Mouse (Mus musculus) hindlimb bud, embryonic 11.5 days (tissue): ENCODE data around the gene Slc22a17.
"Not testable (repeated sequence)": the region's sequence is repeated elsewhere in the genome, so short reads cannot be mapped to it uniquely, and the experiment has no call there.

Experiments used
- DNase-seq: peaks from one replicate; pipeline ENCODE4 v3.0.0-alpha.2; 2012; ENCODE audit warnings: low read depth, low spot score; ENCODE audit errors: extremely low spot score

The Slc22a17 gene

DNA sequence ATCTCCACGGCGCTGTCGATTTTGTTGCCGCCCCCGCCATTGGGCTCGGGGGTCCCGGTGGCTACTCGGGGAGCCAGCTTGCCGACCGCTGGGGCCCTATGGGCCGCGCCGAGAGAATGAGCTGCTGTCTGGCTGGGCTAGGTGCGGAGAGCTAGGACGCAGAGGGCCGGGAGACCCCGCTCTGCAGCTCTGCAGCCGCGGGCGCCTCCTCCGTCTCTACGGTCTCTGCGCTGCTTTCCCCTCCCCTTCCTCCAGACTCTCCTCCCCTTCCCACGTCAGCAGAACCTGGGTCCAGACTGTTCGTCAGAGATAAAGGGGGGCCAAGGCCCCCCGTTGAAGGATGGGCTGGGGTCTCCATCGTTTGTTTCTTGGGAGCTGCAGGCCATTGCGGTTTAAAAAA lies at the start of gene Slc22a17:
Gene Slc22a17 (minus strand): TSS at position 247 of the 400 bp plus-strand sequence.
- DNase-seq: no peak

DNA sequence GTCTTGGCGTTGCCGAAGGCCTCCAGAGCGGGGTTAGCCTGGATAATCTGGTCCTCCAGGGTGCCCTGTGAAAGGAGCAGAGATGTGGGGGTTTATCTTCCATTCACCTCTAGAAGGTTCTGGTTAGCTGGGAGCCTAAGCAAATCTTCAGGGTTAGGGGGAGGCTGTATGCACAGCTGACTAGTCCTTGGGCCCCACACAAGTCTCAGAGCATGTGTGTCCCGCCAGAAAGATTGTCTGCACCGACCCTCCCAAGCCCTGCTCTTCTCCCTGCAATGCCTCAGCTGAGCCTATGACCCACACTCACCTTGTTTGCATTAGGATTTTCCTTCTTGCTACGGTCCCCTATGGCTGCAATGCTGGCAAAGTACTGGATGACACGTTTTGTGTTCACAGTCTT lies 49.8 kb upstream of the Slc22a17 start:
- DNase-seq: no peak

DNA sequence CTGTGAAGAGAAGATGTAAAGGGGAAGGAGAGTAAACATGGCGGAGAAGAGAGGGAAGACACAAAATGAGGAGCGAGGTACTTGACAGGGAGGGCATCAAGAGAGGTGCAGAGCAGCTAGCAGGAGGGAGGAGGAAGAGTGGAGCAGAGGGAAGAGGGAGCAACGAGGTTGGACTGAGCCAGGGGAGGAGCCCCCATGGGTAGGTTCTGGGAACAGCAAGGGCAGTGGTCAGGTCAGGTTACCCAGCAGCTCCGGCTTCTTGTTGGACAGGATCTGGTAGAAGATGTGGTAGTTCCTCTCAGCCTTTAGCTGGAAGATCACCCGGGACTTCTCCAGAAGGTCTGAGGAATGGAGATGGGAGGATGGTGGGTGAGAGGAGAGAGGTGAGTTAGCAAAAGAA lies 48.6 kb upstream of the Slc22a17 start:
- DNase-seq: no peak

DNA sequence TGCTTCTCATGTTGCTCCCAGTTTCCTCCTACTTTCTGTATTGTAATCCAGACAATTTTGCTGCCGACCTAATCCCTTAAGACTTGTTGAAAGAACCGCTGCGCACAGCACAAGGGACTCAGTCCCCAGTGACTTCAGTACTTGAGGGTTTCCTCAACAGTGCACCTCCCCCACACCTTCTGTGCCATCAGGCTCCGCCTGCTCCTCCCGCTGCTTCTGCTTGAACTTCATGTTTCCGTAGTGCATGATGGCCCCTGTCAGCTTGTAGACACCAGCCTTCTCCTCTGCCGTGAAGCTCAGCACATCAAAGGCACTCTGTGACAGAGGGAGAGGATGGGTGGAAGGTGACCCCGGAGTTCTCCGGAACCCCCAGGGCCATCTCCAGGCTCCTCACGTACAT lies 47.8 kb upstream of the Slc22a17 start:
- DNase-seq: no peak

DNA sequence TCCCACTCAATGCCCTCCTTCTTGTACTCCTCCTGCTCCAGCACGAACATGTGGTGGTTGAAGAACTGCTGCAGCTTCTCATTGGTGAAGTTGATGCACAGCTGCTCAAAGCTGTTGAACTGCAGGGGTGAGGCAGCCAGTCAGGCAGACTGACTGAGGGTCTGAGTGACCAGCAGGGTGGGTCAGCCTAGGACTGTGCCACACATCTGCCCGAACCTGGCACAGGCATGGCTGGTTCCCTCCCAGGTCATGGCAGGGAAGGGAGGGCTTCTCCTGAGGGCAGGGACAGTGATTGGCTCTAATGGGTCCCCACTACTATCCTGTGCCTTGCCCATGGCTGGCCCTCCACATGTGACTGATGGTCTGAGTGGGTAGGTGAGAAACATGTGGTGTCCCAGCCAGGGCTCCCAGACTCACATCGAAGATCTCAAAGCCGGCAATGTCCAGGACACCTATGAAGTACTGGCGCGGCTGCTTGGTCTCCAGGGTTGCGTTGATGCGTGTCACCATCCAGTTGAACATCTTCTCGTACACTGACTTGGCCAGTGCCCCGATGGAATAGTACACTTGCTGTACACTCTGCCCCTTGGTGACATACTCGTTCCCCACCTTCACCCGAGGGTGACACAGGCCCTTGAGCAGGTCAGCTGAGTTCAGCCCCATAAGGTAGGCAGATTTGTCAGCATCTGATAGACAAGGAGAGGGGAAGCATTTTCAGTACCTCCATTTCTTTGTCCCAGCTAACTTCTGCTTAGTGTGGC lies 47.1 kb upstream of the Slc22a17 start:
- DNase-seq: not testable (repeated sequence)

DNA sequence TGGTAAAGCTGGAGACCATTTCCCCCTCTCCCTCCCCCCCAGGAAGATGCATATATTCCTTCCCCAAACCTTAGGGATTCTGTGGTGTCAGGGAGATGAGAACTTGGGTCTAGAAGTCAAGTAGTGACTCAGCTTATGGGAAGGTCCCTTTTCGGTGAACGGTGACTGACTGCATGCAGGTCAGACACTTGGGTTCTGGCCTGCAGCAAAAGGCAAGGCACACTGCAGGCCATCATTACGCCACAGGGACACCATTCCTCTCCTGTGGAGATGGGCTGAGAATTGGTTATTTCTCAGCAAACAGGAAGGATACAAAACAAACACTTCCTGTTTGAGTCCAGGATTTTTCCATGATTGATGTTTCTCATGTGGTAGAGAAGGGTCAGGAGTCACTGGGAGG lies 46.3 kb upstream of the Slc22a17 start:
- no peak for DNase-seq

DNA sequence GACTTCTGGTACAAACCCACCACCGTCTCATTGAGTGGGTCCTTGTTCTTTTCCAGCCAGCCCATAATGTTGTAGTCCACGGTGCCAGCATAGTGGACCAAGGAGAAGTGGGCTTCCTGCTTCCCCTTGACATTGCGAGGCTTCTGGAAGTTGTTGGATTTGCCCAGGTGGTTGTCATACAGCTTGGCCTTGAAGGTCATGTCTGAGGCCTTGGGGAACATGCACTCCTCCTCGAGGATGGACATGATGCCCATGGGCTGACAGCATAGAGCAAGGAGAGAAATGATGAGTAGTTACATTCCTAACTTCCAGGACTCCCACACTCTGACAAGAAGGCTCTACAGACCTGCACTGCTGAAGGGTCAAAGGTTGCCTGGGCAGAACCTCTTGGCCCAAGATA lies 45.6 kb upstream of the Slc22a17 start:
- DNase-seq: no peak

DNA sequence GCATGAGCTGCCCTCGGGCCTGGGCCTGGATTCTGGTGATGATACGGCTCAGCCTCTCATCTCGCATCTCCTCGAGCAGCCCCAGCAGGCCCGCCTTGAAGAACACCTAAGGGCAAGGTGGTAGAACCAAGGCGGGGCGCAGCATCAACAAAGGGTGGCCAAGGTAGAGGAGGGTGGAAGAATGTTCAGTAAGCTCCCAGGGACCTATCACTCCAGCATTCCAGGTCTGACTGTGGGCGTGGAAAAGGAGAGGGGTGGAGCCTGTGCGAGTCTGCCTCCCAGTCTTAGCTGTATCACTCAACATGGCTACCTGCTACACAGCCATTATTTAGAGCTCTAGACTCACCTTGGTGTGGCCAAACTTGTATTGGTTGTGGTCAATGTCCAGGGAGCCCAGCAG lies 43.6 kb upstream of the Slc22a17 start:
- DNase-seq: no peak

DNA sequence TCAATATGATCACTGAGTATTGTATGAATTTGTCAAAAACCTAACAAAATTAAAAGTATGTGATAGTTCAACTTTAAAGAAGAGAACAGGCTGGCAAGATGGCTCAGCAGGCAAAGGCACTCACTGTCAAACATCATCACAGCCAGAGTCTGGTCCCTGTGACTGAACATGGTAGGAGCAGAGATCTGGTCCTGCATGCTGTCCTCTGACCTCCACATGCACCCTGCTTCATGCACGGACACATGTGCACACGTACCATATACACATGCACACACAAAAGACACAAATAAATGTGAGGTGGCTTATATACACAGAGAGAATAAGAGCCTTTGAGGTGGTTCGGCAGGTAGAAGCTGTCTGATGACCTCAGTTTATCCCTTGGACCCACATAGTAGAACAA lies 42.5 kb upstream of the Slc22a17 start:
- DNase-seq: no peak

DNA sequence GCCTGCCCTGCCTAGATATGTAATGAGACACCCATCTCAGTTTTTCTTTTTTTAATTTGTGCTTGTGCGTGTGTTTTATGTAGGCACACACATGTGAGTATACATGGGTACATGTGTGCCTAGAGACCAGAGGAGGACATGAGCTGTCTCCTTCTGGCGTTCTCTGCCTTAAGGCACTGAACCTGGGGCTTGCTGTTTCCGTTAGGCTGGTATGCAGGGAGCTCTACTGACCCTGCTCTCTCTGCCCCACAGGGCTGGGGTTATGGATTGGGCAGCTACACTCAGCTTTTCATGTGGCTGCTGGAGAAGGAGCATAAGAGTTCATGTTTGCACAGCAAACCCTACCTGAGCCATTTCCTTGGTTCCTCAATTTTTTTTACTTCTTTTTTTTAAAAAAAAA lies 41.5 kb upstream of the Slc22a17 start:
- DNase-seq: no peak

DNA sequence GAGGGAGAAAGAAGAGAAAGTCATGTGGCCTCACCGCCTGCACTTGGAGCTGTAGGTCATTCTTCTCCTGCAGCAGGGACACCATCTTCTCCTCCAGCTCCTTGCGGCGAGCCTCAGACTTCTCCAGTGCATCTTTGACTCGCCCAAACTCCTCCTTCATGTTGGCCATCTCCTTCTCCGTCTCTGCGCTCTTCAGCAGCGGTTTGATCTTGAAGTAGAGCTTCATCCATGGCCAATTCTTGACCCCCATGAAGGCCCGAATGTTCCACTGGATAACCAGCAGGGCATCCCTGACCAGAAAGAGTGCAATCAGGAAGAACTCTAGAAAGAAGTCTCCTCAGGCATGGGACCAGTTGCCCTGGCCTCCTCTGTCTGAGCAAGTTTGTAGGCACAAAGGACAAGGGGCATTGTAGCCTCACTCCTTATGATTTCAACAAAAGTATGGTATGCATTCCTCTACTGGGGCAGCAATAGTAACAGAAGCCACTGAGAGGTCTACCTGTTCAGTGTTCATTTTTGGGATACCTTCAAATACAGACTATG lies 40.8 kb upstream of the Slc22a17 start:
- DNase-seq: no peak

DNA sequence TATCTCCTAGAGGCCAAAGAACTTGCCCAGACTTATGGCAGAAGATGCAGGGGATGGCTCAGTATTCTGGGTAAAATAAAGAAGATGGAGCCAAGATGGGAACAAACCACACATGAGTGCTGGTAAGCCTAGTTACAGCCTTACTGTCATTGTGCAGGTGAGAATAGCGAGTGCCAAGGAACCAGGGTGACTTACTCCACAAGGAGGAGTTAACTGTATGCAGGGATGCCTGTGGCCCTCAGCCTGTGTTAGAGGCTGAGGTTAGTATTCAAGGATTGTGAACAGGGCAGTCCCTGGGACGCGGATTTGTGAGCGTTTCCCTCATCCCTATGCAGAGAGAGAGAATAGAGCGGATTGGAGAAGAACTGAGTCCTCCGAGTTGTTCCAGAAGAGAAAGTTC lies 38.7 kb upstream of the Slc22a17 start:
- DNase-seq: no peak

DNA sequence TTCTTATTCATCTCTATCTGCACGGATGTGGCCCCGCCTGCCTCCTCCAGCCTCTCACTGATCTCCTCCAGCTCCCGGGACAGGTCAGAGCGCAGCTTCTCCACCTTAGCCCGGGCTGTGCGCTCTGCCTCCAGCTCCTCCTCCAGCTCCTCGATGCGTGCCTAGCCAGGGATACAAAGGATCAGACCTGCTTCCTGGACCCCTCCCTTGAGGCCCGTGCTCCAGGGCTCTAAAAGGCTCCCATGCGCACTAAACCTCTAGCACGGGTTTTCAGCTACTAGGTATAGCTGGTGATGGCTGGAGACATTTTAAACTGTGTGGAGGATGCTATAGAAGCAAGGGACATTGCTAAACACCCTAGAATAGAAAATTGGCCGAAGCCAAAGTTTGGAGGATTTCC lies 37.6 kb upstream of the Slc22a17 start:
- DNase-seq: no peak

DNA sequence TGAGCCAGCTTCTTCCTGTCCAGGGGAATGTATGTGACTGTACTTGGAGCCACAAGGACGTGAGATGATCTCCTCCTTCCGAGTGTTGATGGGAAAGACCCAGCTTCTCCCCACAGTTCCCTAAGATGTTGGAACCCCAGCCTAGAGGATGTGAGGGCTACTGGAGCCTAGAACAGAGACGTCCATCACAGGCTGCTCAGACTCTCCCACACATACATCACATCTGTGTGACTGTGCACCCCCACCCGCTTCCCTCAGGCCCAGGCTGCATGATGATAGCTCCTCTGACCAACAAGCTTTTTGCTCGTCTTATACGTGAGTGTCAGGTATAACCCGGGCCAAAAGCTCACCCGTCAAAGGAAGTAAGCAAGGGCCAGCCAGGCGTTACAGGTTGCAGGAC lies 35.8 kb upstream of the Slc22a17 start:
- DNase-seq: no peak

DNA sequence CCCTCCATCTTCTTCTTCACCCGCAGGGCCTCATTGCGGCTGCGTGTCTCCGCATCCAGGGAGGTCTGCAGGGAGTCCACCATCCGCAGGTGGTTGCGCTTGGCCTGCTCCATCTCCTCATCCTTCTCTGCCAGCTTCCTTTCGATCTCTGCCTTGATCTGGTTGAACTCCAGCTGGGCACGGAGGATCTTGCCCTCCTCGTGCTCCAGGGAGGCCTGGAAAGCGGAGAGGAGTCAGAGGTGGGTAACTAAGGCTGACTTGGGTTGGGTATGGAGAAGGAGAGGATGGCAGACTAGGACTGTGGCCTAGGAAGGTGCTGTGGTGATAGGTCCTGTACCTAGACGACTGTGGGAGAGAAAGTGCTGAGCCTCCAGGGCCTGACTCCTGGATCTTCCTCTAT lies 34.1 kb upstream of the Slc22a17 start:
- not testable (repeated sequence) for DNase-seq

DNA sequence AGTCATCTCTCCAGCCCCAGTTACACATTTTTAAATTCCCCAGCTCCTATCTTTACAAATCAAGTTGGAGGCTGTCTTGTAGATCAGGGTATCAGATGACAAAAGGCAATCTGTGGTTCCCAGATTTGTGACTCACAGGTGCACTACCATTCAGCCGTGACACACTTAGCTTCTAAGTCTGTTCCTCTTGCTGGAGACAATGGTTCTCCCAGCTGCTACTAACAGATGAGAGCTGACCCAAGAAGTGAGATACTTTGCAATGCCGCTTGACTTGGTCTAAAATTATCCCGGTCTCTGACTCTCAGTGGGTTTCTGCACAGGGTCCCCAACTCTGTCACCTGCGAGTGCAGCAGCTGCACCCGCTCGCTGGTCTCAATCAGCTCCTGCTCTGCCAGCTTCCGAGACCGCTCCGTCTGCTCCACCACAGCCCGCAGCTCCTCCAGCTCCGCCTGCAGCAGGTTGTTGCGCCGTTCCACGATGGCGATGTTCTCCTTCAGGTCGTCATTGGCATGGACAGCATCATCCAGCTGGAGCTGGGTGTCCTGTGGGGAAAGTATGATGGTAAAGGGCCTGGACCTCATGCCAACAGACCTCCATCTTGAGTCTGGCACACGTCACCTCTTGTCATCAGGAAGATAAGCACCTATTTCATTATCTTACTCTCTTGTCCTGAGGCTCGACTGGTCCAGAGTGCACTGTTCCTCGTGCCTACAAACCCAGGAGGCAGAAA lies 33.2 kb upstream of the Slc22a17 start:
- DNase-seq: no peak

DNA sequence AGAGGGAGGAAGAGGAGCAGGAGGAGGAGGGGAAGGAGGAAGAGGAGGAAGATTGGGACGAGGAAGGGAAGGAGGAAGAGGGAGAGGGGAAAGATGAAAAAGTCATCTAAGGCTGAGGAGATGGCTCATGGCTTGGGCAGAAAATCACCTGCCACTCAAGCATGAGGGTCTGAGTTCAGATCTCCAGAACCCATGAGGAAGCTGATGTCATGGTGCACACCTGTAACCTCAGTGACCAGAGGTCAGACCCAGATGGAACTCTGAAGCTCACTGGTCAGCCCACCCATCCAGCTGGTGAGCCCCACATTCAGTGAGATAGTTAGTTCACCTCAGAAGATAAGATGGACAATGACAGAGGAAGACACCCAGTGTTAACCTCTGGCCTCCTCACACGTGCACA lies 32.0 kb upstream of the Slc22a17 start:
- no peak for DNase-seq

DNA sequence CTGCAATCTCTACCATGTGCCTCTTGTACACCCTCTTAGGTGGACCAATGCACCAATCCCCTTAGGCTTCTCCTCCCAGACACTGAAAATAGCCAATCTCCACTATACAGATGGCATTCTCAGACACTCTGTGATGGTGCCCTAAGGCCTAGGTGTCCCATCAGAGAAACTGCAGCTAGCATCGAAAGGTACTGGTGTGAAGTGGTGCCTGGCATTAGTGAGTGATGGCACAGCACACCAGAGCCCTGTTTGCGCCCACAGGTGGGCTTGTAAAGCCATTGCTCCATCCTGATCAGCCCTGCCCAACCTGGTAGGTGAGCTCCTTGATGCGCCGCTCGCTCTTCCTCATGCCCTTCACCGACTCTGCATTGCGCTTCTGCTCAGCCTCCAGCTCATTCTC lies 31.0 kb upstream of the Slc22a17 start:
- no peak for DNase-seq

DNA sequence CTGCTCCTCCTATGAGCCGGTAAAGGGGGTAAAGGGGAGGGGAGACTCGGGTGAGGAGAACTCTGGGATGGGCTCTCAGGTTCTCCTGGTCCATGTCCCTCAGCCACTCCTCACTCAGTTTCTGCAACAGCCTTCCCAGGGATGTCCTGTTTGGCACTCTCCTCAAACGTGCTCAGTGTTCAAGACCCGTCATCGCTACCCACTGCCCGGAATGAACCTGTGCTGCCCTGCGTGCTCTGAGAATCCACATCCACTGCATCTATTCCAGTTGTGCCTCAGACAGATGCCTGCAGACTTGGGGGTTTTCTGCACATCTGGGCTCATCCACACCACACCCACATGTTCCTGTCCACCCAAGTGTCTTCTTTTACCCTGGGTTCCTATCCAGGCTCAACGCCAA lies 29.5 kb upstream of the Slc22a17 start:
- no peak for DNase-seq

DNA sequence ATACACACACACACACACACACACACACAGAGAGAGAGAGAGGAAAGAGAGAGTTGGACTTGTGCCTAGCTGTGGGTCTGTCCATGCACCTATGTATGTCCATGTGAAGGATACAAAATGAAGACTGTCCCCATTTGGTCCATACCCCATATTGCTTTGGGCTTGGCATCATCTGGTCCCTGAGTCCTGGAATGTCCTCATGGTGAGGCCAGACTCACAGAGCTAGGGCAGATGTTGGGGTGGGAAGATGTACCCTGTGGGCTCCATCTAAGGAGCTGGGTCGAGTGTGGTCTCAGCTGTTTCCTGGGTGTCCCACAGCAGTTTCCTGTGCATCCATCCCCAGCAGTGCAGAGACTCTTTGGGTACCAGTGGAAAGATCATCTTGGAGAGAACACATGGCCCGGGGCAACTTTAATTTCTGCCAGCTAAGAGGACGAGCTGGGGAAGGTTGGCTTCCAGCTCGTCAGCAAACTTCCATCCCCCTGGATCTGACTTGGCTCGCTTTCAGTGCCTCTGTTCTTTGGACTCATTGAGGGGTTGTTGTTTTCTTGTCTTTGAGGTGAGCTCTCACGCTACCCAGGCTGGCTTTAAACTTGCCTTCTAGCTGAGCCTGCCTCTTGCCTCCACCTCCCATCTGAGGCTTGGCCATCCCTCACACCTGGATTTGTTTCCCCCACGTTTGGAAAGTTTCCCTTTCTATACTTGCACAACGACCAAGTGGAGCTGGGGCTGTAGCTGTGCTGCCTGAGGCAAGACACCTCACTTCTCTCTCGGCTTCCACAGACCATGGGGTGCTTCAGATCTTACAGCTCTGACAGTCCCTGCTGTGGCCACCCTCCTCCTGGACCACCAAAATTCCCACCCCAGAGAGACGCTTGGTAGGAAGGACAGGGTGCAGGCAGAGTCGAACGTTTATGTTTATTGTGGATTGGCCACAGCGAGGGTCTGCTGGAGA lies 28.4 kb upstream of the Slc22a17 start:
- DNase-seq: no peak

DNA sequence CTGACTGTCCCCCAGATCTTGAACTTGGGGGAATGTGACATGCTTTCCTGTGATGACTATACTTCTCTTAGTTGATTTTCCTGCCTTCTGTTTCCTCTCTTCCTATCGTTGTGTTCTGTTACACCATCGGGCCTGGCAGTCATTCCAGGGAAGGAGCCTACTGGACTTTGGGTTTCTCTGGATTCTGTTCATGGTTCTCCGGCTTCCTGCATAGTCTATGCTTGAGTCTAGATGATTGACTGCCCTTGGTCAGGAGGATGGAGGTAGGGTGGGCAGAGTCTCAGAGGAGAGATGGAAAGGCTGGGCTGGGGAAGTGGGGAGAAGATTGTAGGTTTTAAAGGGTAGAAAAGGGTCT lies 27.2 kb upstream of the Slc22a17 start:
- DNase-seq: no peak
